Mouse (Mus musculus): ENCODE measurements at regions not wholly inside any gene's neighbourhood (a gene's known extent, or its start where the extent isn't known, plus 50 kb on each side); places are given as distances from the start of the nearest gene placed in this dataset.

GRCm38 (mm10) chr5:91872816-91873215, 90.1 kb downstream of the Rchy1 start:
- H3K9ac ChIP-seq (ENCODE audit: low read depth, low read length): no peak overlapping the region
- 92% methylated on average over 1 of the region's 1 CpGs for WGBS
- H3K4me1 ChIP-seq (ENCODE audit: control insufficient read depth, insufficient read depth, low read length): no peaks in the 10 kb centered on the region
- H3K4me3 ChIP-seq (ENCODE audit: insufficient read depth, low read depth, low read length): no peak overlapping the region
- H3K27ac ChIP-seq (replicated peaks; ENCODE audit: insufficient read depth, low read depth, low read length): no peak overlapping the region
- no peaks in the 10 kb centered on the region for H3K79me2 ChIP-seq (ENCODE audit: control insufficient read depth, insufficient read depth, low read length)
- no peaks in the 10 kb centered on the region for H3K27me3 ChIP-seq (ENCODE audit: control insufficient read depth, insufficient read depth, low read length)
- no peak for DNase-seq (ENCODE audit: extremely low read depth, low read depth, low spot score)
- TF ChIP-seq CTCF (IDR thresholded peaks at IDR 0.05; ENCODE audit: low read depth, low read length) (no peak), POLR2A (IDR thresholded peaks at IDR 0.05; ENCODE audit: extremely low read depth, insufficient read depth, low read length) (no peak)
- no peaks in the 10 kb centered on the region for H3K36me3 ChIP-seq (ENCODE audit: control insufficient read depth, insufficient read depth, low read length)

- no peaks in the 10 kb centered on the region for H3K79me2 ChIP-seq (ENCODE audit: control insufficient read depth, insufficient read depth, low read length)
- H3K27me3 ChIP-seq (ENCODE audit: control insufficient read depth, insufficient read depth, low read length): no peaks in the 10 kb centered on the region
- WGBS: 94% methylated on average over 6 of the region's 6 CpGs
- H3K36me3 ChIP-seq (ENCODE audit: control insufficient read depth, insufficient read depth, low read length): no peaks in the 10 kb centered on the region
- TF ChIP-seq POLR2A (IDR thresholded peaks at IDR 0.05; ENCODE audit: extremely low read depth, insufficient read depth, low read length): no peak
- no peak for TF ChIP-seq CTCF (IDR thresholded peaks at IDR 0.05; ENCODE audit: low read depth, low read length)
- H3K9ac ChIP-seq (ENCODE audit: low read depth, low read length): no peak overlapping the region
- H3K4me1 ChIP-seq (ENCODE audit: control insufficient read depth, insufficient read depth, low read length): no peaks in the 10 kb centered on the region
- no peak overlapping the region for H3K27ac ChIP-seq (replicated peaks; ENCODE audit: insufficient read depth, low read depth, low read length)
- H3K4me3 ChIP-seq (ENCODE audit: insufficient read depth, low read depth, low read length): no peak overlapping the region
- no peak for DNase-seq (ENCODE audit: extremely low read depth, low read depth, low spot score)
Measured at GRCm38 (mm10) chr5:91869791-91870190, 93.1 kb downstream of the Rchy1 start.

DNA sequence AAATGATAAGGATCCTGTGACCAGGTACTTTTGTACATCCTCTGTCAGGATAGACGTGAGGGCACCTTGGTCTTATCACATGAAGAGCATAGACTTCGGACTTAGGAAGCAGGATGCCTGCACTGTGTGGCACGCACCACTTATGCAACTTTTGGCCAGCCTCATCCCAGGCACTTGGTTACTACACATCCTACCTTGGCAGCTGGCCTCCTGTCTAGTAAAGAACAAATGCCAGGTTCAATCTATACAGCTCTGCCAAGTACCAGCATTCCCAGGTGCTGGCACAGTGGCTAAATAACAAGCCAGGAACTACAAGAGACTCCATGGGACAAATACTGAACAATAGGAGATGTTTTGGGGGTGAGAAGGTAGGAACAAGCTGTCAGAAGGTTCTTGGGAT, 96.7 kb downstream of the Rchy1 start:
- Histone ChIP-seq H3K79me2 (ENCODE audit: control insufficient read depth, insufficient read depth, low read length) (no peaks in the 10 kb centered on the region), H3K27ac (replicated peaks; ENCODE audit: insufficient read depth, low read depth, low read length) (no peak overlapping the region), H3K27me3 (ENCODE audit: control insufficient read depth, insufficient read depth, low read length) (no peaks in the 10 kb centered on the region), H3K9ac (ENCODE audit: low read depth, low read length) (no peak overlapping the region), H3K36me3 (ENCODE audit: control insufficient read depth, insufficient read depth, low read length) (no peaks in the 10 kb centered on the region), H3K4me1 (ENCODE audit: control insufficient read depth, insufficient read depth, low read length) (no peaks in the 10 kb centered on the region), H3K4me3 (ENCODE audit: insufficient read depth, low read depth, low read length) (no peak overlapping the region)
- peak; percentile 79 for DNase-seq (ENCODE audit: extremely low read depth, low read depth, low spot score)
- TF ChIP-seq POLR2A (IDR thresholded peaks at IDR 0.05; ENCODE audit: extremely low read depth, insufficient read depth, low read length) (no peak), CTCF (IDR thresholded peaks at IDR 0.05; ENCODE audit: low read depth, low read length) (no peak)
- WGBS: 10% methylated on average over 3 of the region's 3 CpGs

DNA sequence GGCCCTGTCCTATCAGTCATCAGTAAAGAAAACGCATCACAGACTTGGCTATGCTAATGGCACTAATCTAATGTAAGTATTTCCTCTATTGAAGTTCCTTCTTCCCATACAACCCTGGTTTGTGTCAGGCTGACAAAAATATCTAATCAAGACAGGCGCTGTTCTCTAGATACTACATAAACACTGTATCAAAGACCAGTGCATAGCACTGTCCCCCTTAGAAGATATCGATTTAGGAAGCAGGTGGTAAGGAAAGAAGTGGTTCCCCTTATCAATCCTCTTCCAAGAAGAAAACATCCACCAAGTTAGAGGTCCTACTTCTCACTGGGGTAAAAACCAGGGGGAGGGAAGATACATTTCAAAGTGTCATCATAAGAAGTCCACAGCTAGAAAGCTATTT, 97.5 kb downstream of the Rchy1 start:
- Histone ChIP-seq H3K36me3 (ENCODE audit: control insufficient read depth, insufficient read depth, low read length) (no peaks in the 10 kb centered on the region), H3K4me3 (ENCODE audit: insufficient read depth, low read depth, low read length) (no peak overlapping the region), H3K79me2 (ENCODE audit: control insufficient read depth, insufficient read depth, low read length) (no peaks in the 10 kb centered on the region), H3K4me1 (ENCODE audit: control insufficient read depth, insufficient read depth, low read length) (no peaks in the 10 kb centered on the region), H3K27me3 (ENCODE audit: control insufficient read depth, insufficient read depth, low read length) (no peaks in the 10 kb centered on the region), H3K27ac (replicated peaks; ENCODE audit: insufficient read depth, low read depth, low read length) (no peak overlapping the region), H3K9ac (ENCODE audit: low read depth, low read length) (no peak overlapping the region)
- DNase-seq (ENCODE audit: extremely low read depth, low read depth, low spot score): no peak
- WGBS: 79% methylated on average over 3 of the region's 3 CpGs
- TF ChIP-seq POLR2A (IDR thresholded peaks at IDR 0.05; ENCODE audit: extremely low read depth, insufficient read depth, low read length): no peak
- TF ChIP-seq CTCF (IDR thresholded peaks at IDR 0.05; ENCODE audit: low read depth, low read length): no peak

DNA sequence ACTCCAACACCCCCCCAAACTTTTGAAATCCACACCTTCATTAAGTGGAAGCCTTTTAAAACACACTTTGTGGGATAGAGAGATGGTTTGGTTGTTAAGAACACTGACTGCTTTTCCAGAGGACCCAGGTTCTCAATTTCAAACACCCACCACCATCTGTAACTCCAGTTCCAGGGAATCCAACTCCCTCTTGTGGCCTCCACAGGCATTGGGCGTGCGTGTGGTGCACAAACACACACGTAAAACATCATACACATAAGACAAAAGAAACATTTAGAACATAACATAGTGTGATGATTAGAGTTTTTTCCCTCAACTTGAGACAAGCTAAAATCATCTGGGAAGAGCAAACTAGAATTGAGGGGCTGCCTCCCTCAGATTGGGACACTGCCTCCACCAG, 100.0 kb downstream of the Rchy1 start:
- H3K4me3 ChIP-seq (ENCODE audit: insufficient read depth, low read depth, low read length): no peak overlapping the region
- DNase-seq (ENCODE audit: extremely low read depth, low read depth, low spot score): no peak
- no peaks in the 10 kb centered on the region for H3K79me2 ChIP-seq (ENCODE audit: control insufficient read depth, insufficient read depth, low read length)
- whole genome bisulfite sequencing: 90% methylated on average over 3 of the region's 3 CpGs
- H3K36me3 ChIP-seq (ENCODE audit: control insufficient read depth, insufficient read depth, low read length): no peaks in the 10 kb centered on the region
- TF ChIP-seq POLR2A (IDR thresholded peaks at IDR 0.05; ENCODE audit: extremely low read depth, insufficient read depth, low read length): no peak
- TF ChIP-seq CTCF (IDR thresholded peaks at IDR 0.05; ENCODE audit: low read depth, low read length): no peak
- H3K27ac ChIP-seq (replicated peaks; ENCODE audit: insufficient read depth, low read depth, low read length): no peak overlapping the region
- H3K27me3 ChIP-seq (ENCODE audit: control insufficient read depth, insufficient read depth, low read length): no peaks in the 10 kb centered on the region
- no peaks in the 10 kb centered on the region for H3K4me1 ChIP-seq (ENCODE audit: control insufficient read depth, insufficient read depth, low read length)
- H3K9ac ChIP-seq (ENCODE audit: low read depth, low read length): no peak overlapping the region

- H3K4me1 ChIP-seq (ENCODE audit: control insufficient read depth, insufficient read depth, low read length): no peaks in the 10 kb centered on the region
- H3K27me3 ChIP-seq (ENCODE audit: control insufficient read depth, insufficient read depth, low read length): no peaks in the 10 kb centered on the region
- H3K79me2 ChIP-seq (ENCODE audit: control insufficient read depth, insufficient read depth, low read length): no peaks in the 10 kb centered on the region
- 80% methylated on average over 3 of the region's 3 CpGs for WGBS
- no peak for DNase-seq (ENCODE audit: extremely low read depth, low read depth, low spot score)
- TF ChIP-seq POLR2A (IDR thresholded peaks at IDR 0.05; ENCODE audit: extremely low read depth, insufficient read depth, low read length) (no peak), CTCF (IDR thresholded peaks at IDR 0.05; ENCODE audit: low read depth, low read length) (no peak)
- no peak overlapping the region for H3K4me3 ChIP-seq (ENCODE audit: insufficient read depth, low read depth, low read length)
- no peaks in the 10 kb centered on the region for H3K36me3 ChIP-seq (ENCODE audit: control insufficient read depth, insufficient read depth, low read length)
- H3K9ac ChIP-seq (ENCODE audit: low read depth, low read length): no peak overlapping the region
- no peak overlapping the region for H3K27ac ChIP-seq (replicated peaks; ENCODE audit: insufficient read depth, low read depth, low read length)
Measured at GRCm38 (mm10) chr5:91862243-91862642, 100.6 kb downstream of the Rchy1 start.

Measured in liver, adult 2 months (tissue).